Mouse (Mus musculus) common myeloid progenitor, adult 5-6 weeks (primary cell): ENCODE measurements at regions not wholly inside any gene's neighbourhood (a gene's known extent, or its start where the extent isn't known, plus 50 kb on each side); places are given as distances from the start of the nearest gene placed in this dataset.
"Not testable (repeated sequence)": the region's sequence is repeated elsewhere in the genome, so short reads cannot be mapped to it uniquely, and the experiment has no call there.

ENCODE experiments used
- ATAC-seq: replicated peaks from 2 replicates; pipeline ENCODE4 v1.8.0; 2016; ENCODE audit warnings: low read depth, mild to moderate bottlenecking, moderate TSS enrichment, inconsistent platforms; ENCODE audit not compliant: poor library complexity, severe bottlenecking

GRCm38 (mm10) chr1:47310572-47311075 lies 418.0 kb upstream of the Slc39a10 start:
- no peak for ATAC-seq

- ATAC-seq: no peak
Measured at GRCm38 (mm10) chr1:47306961-47307360, 414.3 kb upstream of the Slc39a10 start.

GRCm38 (mm10) chr1:47299311-47299710 lies 406.7 kb upstream of the Slc39a10 start:
- no peak for ATAC-seq

GRCm38 (mm10) chr1:47285639-47286038 lies 393.0 kb upstream of the Slc39a10 start:
- ATAC-seq: no peak

GRCm38 (mm10) chr1:47278321-47279020 lies 385.8 kb upstream of the Slc39a10 start:
- ATAC-seq: no peak

- ATAC-seq: 0 out of 2 replicates have a peak, but pooled peaks have one; percentile 29
Measured at GRCm38 (mm10) chr1:47277839-47278238, 385.2 kb upstream of the Slc39a10 start.

GRCm38 (mm10) chr1:47272131-47272530 lies 379.5 kb upstream of the Slc39a10 start:
- ATAC-seq: no peak

GRCm38 (mm10) chr1:47263611-47264010 lies 371.0 kb upstream of the Slc39a10 start:
- no peak for ATAC-seq

- no peak for ATAC-seq
Measured at GRCm38 (mm10) chr1:47261505-47262130, 369.0 kb upstream of the Slc39a10 start.

- ATAC-seq: not testable (repeated sequence)
Measured at GRCm38 (mm10) chr1:47250706-47251105, 358.1 kb upstream of the Slc39a10 start.

GRCm38 (mm10) chr1:47217088-47217487 lies 324.4 kb upstream of the Slc39a10 start:
- no peak for ATAC-seq

- no peak for ATAC-seq
Measured at GRCm38 (mm10) chr1:47216419-47217002, 323.9 kb upstream of the Slc39a10 start.

- ATAC-seq: no peak
Measured at GRCm38 (mm10) chr1:47213476-47213875, 320.8 kb upstream of the Slc39a10 start.

- no peak for ATAC-seq
Measured at GRCm38 (mm10) chr1:47193001-47193400, 300.3 kb upstream of the Slc39a10 start.

- no peak for ATAC-seq
Measured at GRCm38 (mm10) chr1:47164417-47164816, 271.8 kb upstream of the Slc39a10 start.

- no peak for ATAC-seq
Measured at GRCm38 (mm10) chr1:47163808-47164410, 271.3 kb upstream of the Slc39a10 start.

GRCm38 (mm10) chr1:47130031-47130430 lies 237.4 kb upstream of the Slc39a10 start:
- not testable (repeated sequence) for ATAC-seq

- no peak for ATAC-seq
Measured at GRCm38 (mm10) chr1:47119636-47120035, 227.0 kb upstream of the Slc39a10 start.

- not testable (repeated sequence) for ATAC-seq
Measured at GRCm38 (mm10) chr1:47116681-47117080, 224.0 kb upstream of the Slc39a10 start.

- no peak for ATAC-seq
Measured at GRCm38 (mm10) chr1:47112494-47112893, 219.8 kb upstream of the Slc39a10 start.

- ATAC-seq: no peak
Measured at GRCm38 (mm10) chr1:47104055-47104454, 211.4 kb upstream of the Slc39a10 start.
